Mouse (Mus musculus): ENCODE results near the gene Psmd5. TPM values are rescaled to one million over a fixed set of nuclear protein-coding genes. Genes with fewer than 3 reads are reported as not detected.
"Not testable (repeated sequence)": the region's sequence is repeated elsewhere in the genome, so short reads cannot be mapped to it uniquely, and the experiment has no call there.

Psmd5 gene
- polyA plus RNA-seq, 1 experiment from 2014 or later = 45.4 TPM

GRCm38 (mm10) chr2:34825827-34826459 lies 48.8 kb downstream of the Psmd5 start, which contains the start of gene Fbxw2:
Fbxw2 (minus strand) TSS chr2:34826311.
- Histone ChIP-seq H3K4me2 (peak within 1 kb of the TSS; percentile 72), H3K9me3 (replicated peaks) (no peaks in the 10 kb centered on the region), H3K4me1 (replicated peaks) (peaks cover 21% of the 10 kb centered on the region), H3K9ac (peak within 1 kb of the TSS; percentile 98), H3K27me3 (0 out of 2 replicates have a peak, but pooled peaks cover 4% of the 10 kb centered on the region), H3K4me3 (peak within 1 kb of the TSS; percentile 98), H3K27ac (peak within 1 kb of the TSS; percentile 88), H3K36me3 (peaks cover 6% of the 10 kb centered on the region; the same call in 1 of the 2 replicates)
- WGBS = under 1% methylated on average over 57 of the region's 57 CpGs
- peak; percentile 90 for ATAC-seq (replicated peaks; ENCODE audit: insufficient number of reproducible peaks, insufficient read depth, low FRiP score, low read depth)

GRCm38 (mm10) chr2:34818492-34818891 lies 56.3 kb downstream of the Psmd5 start:
- H3K36me3 ChIP-seq = peaks cover 38% of the 10 kb centered on the region; the same call in 1 of the 2 replicates

GRCm38 (mm10) chr2:34815893-34816292 lies 58.9 kb downstream of the Psmd5 start:
- not testable (repeated sequence) for H3K4me1 ChIP-seq (replicated peaks); H3K9ac ChIP-seq; H3K27me3 ChIP-seq; H3K4me2 ChIP-seq; H3K4me3 ChIP-seq; ATAC-seq (replicated peaks; ENCODE audit: insufficient number of reproducible peaks, insufficient read depth, low FRiP score, low read depth); H3K9me3 ChIP-seq (replicated peaks); H3K27ac ChIP-seq
- H3K36me3 ChIP-seq = peaks cover 51% of the 10 kb centered on the region
- WGBS = 95% methylated on average over 2 of the region's 2 CpGs

More at GRCm38 (mm10) chr2:34818492-34818891, 56.3 kb downstream of the Psmd5 start:
- H3K4me2 ChIP-seq = no peak overlapping the region
- 91% methylated on average over 2 of the region's 2 CpGs for WGBS
- no peaks in the 10 kb centered on the region for H3K9me3 ChIP-seq (replicated peaks)
- H3K27ac ChIP-seq = no peak overlapping the region
- no peak for ATAC-seq (replicated peaks; ENCODE audit: insufficient number of reproducible peaks, insufficient read depth, low FRiP score, low read depth)
- H3K4me1 ChIP-seq (replicated peaks) = no peaks in the 10 kb centered on the region
- H3K27me3 ChIP-seq = no peaks in the 10 kb centered on the region
- H3K9ac ChIP-seq = no peak overlapping the region
- no peak overlapping the region for H3K4me3 ChIP-seq

GRCm38 (mm10) chr2:34812706-34813105 lies 62.1 kb downstream of the Psmd5 start:
- WGBS = 77% methylated on average over 7 of the region's 7 CpGs
- H3K9me3 ChIP-seq (replicated peaks) = no peaks in the 10 kb centered on the region
- no peak for ATAC-seq (replicated peaks; ENCODE audit: insufficient number of reproducible peaks, insufficient read depth, low FRiP score, low read depth)
- no peaks in the 10 kb centered on the region for H3K4me1 ChIP-seq (replicated peaks)
- no peak overlapping the region for H3K9ac ChIP-seq
- no peak overlapping the region for H3K27ac ChIP-seq
- no peak overlapping the region for H3K4me3 ChIP-seq
- H3K4me2 ChIP-seq = no peak overlapping the region
- H3K36me3 ChIP-seq = peaks cover 53% of the 10 kb centered on the region
- no peaks in the 10 kb centered on the region for H3K27me3 ChIP-seq

GRCm38 (mm10) chr2:34810775-34811174 lies 64.0 kb downstream of the Psmd5 start:
- Histone ChIP-seq H3K27ac (no peak overlapping the region), H3K9me3 (replicated peaks) (no peaks in the 10 kb centered on the region), H3K4me3 (no peak overlapping the region), H3K4me2 (no peak overlapping the region), H3K4me1 (replicated peaks) (no peaks in the 10 kb centered on the region; the same call in 1 of the 2 replicates), H3K27me3 (no peaks in the 10 kb centered on the region), H3K9ac (no peak overlapping the region), H3K36me3 (peaks cover 55% of the 10 kb centered on the region)
- no peak for ATAC-seq (replicated peaks; ENCODE audit: insufficient number of reproducible peaks, insufficient read depth, low FRiP score, low read depth)
- WGBS = 92% methylated on average over 3 of the region's 3 CpGs

DNA sequence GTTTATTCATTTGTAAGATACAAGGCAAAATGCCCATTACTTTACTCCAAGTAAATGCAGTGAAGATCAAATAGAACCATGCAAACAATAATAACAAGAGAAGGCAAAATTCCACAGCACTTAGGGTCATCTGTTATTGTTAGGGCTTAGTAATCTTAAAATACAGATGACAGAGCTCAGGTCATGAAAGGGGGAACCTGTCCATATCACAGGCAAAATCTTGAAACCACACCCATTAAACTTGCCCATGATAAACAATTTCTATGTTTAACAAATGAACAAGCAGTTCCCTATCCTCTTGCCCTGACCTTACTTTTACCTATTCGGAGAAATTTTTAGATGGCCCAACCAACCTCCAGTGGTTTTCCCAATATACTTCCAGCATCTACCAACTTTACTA lies 65.2 kb downstream of the Psmd5 start:
- Histone ChIP-seq H3K27me3 (no peaks in the 10 kb centered on the region), H3K9me3 (replicated peaks) (no peaks in the 10 kb centered on the region), H3K4me1 (replicated peaks) (peaks cover 7% of the 10 kb centered on the region), H3K9ac (no peak overlapping the region), H3K27ac (no peak overlapping the region), H3K4me3 (no peak overlapping the region), H3K4me2 (no peak overlapping the region), H3K36me3 (peaks cover 54% of the 10 kb centered on the region)
- no peak for ATAC-seq (replicated peaks; ENCODE audit: insufficient number of reproducible peaks, insufficient read depth, low FRiP score, low read depth)
- WGBS = 74% methylated on average over 1 of the region's 1 CpGs

DNA sequence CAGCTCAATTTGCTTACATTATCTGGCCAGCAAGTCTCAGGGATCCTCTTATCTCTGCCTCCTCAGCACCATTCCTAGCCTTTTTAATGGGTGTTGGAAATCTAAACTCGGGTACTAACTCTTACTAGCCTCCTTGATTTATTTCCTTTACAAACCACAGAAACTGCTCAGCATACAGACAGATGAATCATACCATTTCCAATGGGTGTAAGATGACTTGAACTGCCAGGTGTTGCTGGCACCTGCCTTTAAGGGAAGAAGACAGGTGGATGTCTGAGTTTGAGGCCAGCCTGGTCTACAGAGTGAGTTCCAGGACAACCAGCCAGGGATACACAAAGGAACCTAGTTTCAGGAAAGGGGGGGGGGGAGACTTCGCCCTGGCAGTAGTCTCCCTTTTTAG lies 66.7 kb downstream of the Psmd5 start:
- Histone ChIP-seq H3K9me3 (replicated peaks) (no peaks in the 10 kb centered on the region), H3K4me1 (replicated peaks) (peaks cover 18% of the 10 kb centered on the region), H3K9ac (no peak overlapping the region), H3K27me3 (no peaks in the 10 kb centered on the region), H3K4me3 (no peak overlapping the region), H3K4me2 (no peak overlapping the region), H3K36me3 (peaks cover 43% of the 10 kb centered on the region), H3K27ac (no peak overlapping the region)
- ATAC-seq (replicated peaks; ENCODE audit: insufficient number of reproducible peaks, insufficient read depth, low FRiP score, low read depth) = no peak
- WGBS = 71% methylated on average over 2 of the region's 2 CpGs

GRCm38 (mm10) chr2:34805364-34805950 lies 69.3 kb downstream of the Psmd5 start:
- H3K36me3 ChIP-seq = peaks cover 23% of the 10 kb centered on the region; the same call in 1 of the 2 replicates
- H3K4me3 ChIP-seq = no peak overlapping the region
- no peaks in the 10 kb centered on the region for H3K27me3 ChIP-seq
- WGBS = 89% methylated on average over 10 of the region's 10 CpGs
- ATAC-seq (replicated peaks; ENCODE audit: insufficient number of reproducible peaks, insufficient read depth, low FRiP score, low read depth) = no peak
- peaks cover 19% of the 10 kb centered on the region for H3K4me1 ChIP-seq (replicated peaks)
- no peak overlapping the region for H3K27ac ChIP-seq
- H3K9me3 ChIP-seq (replicated peaks) = no peaks in the 10 kb centered on the region
- H3K9ac ChIP-seq = no peak overlapping the region
- no peak overlapping the region for H3K4me2 ChIP-seq

GRCm38 (mm10) chr2:34804815-34805214 lies 70.0 kb downstream of the Psmd5 start:
- Histone ChIP-seq H3K36me3 (peaks cover 21% of the 10 kb centered on the region; the same call in 1 of the 2 replicates), H3K27ac (no peak overlapping the region; the same call in 1 of the 2 replicates), H3K4me2 (no peak overlapping the region), H3K9me3 (replicated peaks) (no peaks in the 10 kb centered on the region), H3K9ac (no peak overlapping the region), H3K4me1 (replicated peaks) (peaks cover 25% of the 10 kb centered on the region), H3K4me3 (no peak overlapping the region), H3K27me3 (no peaks in the 10 kb centered on the region)
- 49% methylated on average over 1 of the region's 1 CpGs for WGBS
- no peak for ATAC-seq (replicated peaks; ENCODE audit: insufficient number of reproducible peaks, insufficient read depth, low FRiP score, low read depth)

- 98% methylated on average over 2 of the region's 2 CpGs for WGBS
- Histone ChIP-seq H3K4me2 (peak overlapping the region; percentile 43; the same call in 1 of the 2 replicates), H3K4me3 (no peak overlapping the region), H3K27ac (no peak overlapping the region), H3K36me3 (peaks cover 21% of the 10 kb centered on the region; the same call in 1 of the 2 replicates), H3K4me1 (replicated peaks) (peaks cover 27% of the 10 kb centered on the region), H3K27me3 (no peaks in the 10 kb centered on the region), H3K9ac (no peak overlapping the region), H3K9me3 (replicated peaks) (no peaks in the 10 kb centered on the region)
- no peak for ATAC-seq (replicated peaks; ENCODE audit: insufficient number of reproducible peaks, insufficient read depth, low FRiP score, low read depth)
Measured at GRCm38 (mm10) chr2:34804172-34804571, 70.6 kb downstream of the Psmd5 start.

- H3K9me3 ChIP-seq (replicated peaks) = no peaks in the 10 kb centered on the region
- 80% methylated on average over 3 of the region's 3 CpGs for WGBS
- peaks cover 30% of the 10 kb centered on the region for H3K4me1 ChIP-seq (replicated peaks)
- no peak overlapping the region for H3K9ac ChIP-seq
- ATAC-seq (replicated peaks; ENCODE audit: insufficient number of reproducible peaks, insufficient read depth, low FRiP score, low read depth) = no peak
- H3K4me3 ChIP-seq = peak overlapping the region; percentile 19; the same call in 1 of the 2 replicates
- H3K4me2 ChIP-seq = peak overlapping the region; percentile 43
- H3K27me3 ChIP-seq = no peaks in the 10 kb centered on the region
- no peak overlapping the region for H3K27ac ChIP-seq
- peaks cover 19% of the 10 kb centered on the region; the same call in 1 of the 2 replicates for H3K36me3 ChIP-seq
Measured at GRCm38 (mm10) chr2:34803746-34804145, 71.0 kb downstream of the Psmd5 start.
